Mouse (Mus musculus): Measurements from ENCODE around the gene Larp4b.

Larp4b gene

DNA sequence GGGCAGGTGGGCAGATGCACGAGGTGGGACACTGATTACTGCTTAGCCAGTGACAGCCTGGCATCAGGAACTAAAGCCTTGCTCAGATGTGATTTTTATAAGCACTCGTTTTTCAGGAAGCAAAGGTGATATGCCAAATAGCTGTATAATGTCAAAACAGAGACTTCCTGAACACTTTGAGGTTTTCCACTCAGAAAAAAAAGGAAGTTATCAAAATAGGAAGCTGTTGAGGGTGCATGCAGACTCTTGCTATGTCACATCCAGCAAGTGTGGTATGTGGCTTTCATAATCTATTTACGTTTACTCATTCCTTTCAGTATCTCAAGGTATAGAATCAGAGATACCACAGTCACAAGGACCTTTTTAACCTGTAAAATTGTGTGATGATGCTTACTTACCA, 79.7 kb downstream of the Larp4b start:
- intact Hi-C loops (cut with DNase I), result no loop called here

DNA sequence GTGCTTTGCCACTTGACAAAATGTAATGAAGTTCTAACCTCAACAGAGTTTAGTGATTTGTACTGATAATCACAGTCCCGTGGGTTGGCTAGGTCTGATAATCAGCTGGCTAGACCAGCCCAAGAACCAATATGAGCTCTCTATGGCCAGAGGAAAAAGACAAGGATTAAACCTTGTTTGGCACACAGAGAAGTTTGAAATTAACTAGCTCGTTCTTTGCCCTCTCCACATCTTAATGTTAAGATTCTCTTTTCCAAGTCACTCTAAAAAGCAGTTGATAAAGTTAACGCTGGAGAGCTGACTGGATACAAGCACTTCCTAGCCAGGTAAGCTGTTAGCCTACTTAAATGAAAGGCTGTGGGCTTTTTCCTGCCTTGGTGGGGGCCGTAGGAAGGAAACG, 81.5 kb downstream of the Larp4b start:
- intact Hi-C loops (cut with DNase I), result no loop called here

DNA sequence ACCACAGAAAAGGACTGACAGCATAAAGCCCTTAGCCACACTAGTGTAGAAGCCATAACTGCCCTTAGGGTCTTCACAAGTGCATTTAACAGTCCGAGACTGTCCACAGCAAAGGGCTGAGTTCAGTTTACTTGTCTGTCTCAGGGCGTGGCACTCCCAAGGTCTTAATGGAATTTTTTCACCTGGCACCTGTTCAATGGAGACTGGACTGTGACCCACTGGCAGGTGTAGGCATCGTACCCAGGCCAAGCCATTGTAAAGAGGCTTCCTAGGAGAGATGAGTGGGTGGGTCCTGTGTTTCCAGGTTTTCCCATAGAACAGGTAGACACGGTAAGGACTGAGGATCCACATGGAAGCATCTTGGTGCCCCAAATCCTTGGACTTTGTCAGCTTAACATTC, 84.6 kb downstream of the Larp4b start:
- intact Hi-C loops (cut with DNase I), result no loop called here

DNA sequence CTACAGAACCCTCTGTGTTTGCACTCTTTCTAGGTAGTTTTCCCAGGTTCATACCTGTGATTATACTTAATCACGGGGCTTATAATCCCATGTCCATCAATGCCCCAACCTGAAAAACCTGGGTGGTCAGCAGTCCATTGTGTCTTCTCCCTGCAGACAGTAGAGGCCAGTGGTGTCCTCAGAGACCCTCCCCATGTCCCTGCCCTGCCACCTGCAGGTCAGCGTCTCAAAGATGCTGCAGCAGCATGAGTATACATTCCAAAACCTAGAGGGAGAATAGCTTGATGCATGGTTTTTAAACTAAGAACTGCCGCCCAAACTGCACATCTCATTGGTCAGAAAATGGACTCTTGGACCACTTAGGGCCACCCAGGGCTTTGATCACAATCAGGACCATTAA, 85.0 kb downstream of the Larp4b start:
- intact Hi-C loops (cut with DNase I), result no loop called here

DNA sequence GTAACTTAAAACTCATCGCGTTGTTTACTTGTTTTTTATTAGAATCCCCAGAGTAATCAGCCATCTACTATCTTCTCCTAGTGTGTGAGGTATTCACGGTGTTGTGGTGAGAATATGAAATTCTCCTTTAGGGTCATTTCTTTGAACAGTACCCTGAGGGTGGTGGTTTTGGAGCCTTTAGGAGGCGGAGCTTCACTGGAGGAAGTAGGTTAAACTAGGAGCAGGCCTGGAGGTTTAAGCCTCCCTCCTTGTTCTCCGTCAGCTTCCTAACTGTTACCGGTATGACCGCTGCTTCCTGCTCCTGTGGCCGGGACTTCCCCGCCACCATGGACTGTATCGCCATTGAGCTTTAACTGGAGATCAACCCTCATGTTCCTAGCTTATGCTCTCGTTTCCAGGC, 86.5 kb downstream of the Larp4b start:
- intact Hi-C loops (cut with DNase I), result loop anchor here (5.0 to 10.0 kb wide), 4 partner anchors 95 to 667 kb away; partner anchors contain the start of gene Dip2c

DNA sequence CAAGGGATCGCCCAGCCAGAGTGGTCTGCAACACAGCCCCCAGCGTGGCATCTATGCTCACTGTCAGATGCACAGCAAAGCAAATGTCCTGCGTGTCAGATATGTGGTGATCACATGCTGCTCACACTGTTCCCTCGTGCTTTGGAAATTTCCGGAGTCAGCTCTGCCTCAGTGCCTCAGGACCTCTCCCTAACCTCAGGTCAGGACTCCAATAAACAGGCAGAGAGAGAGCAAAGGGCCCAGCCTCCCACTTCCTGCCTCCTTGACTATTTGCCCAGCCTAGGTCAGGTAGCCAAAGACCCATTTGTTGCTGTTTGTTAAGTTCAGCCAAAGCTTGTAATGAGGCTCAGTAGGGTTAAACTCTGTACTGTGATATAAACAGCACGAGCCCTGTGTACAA, 87.4 kb downstream of the Larp4b start:
- intact Hi-C loops (cut with DNase I), result loop anchor here (5.0 to 10.0 kb wide), 4 partner anchors 94 to 666 kb away; partner anchors contain the start of gene Dip2c

DNA sequence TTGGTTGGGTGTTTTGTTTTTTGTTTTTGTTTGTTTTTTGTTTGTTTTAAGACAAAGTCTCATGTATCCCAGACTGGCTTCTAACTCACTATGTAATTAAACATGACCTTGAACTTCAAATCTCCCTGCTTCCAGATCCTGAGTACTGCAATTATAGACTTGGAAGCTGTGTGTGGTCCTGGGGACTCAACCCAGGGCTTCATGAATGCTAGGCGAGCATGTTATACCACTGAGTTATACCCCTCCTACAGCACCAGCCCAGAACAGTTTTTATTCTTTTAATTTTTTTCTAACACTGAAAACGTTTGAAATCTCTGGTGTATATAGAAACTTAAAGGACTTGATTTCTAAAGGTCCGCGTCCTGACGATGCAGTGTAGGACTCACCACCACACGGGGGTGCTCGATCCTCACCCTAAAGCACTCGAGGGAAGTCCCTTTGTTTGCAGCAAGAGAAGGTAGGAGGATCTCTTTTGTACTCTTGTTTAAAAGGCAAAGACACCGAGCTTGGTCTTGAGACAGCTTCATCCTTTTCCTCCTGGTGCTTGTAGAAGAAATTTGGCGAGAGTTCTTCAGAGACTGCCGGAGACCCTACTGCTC, 88.1 kb downstream of the Larp4b start:
- intact Hi-C loops (cut with DNase I), result loop anchor here (2.0 to 10.0 kb wide), 5 partner anchors 93 to 666 kb away; partner anchors contain the start of gene Dip2c

DNA sequence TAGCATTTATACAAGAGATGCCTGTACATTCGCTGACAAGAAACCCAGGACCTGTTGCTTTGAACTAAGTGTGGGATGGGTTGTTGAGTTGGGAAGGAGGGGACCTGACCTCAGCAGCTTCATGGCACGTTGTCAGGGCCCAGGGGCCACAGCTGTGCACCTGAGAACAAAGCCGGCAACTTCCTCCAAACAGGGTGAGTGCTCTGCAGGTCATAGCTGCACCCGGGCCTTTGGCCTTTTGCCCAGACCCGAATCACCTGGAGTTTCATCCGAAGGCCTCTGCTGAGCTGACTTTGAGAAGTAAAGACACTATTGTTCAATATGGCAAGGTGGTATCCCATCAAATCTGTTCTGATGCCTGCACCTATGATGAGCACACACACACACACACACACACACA, 90.6 kb downstream of the Larp4b start:
- intact Hi-C loops (cut with DNase I), result loop anchor here (5.0 to 10.0 kb wide), 4 partner anchors 91 to 663 kb away; partner anchors contain the start of gene Dip2c

DNA sequence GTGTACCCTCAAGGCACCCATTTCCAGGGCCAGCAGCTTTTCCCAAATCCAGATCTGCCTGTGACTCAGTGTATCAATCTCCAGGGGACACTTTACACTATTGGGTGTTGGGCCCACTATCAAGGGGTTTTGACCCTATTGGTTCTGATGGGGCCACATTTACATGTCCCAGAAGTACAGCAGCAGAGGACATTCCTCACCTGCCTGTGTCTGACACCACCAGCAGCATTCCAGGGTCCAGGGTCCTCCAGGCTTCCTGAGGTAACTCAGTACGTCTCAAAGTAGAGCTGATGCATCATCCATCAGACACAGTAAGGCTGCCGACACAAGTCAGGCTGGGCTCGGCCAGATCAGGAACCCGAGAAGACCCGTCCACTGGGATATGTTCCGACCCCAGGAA, 91.0 kb downstream of the Larp4b start:
- intact Hi-C loops (cut with DNase I), result loop anchor here (5.0 to 10.0 kb wide), 4 partner anchors 90 to 663 kb away; partner anchors contain the start of gene Dip2c

DNA sequence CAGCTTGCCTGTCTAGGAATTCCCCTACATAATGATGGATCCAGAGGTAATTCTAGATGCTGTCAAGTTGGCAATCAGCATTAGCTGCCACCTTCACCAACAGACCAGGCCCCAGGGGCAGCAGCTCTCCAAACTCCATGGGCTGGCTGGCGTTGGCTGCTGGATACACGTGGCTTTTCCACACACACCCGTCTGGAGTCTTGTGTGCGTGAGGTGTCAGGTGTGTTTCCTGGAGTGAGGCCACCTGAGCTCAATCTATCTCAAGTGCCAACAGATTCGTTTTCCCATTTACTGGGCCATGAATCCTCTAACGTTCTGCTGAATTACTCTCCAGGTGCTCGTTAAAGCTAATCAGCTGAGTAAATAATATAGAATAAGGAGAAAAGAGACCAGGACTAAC, 93.5 kb downstream of the Larp4b start:
- intact Hi-C loops (cut with DNase I), result loop anchor here (10.0 kb wide), 3 partner anchors 88 to 448 kb away; partner anchors contain the start of gene Dip2c

DNA sequence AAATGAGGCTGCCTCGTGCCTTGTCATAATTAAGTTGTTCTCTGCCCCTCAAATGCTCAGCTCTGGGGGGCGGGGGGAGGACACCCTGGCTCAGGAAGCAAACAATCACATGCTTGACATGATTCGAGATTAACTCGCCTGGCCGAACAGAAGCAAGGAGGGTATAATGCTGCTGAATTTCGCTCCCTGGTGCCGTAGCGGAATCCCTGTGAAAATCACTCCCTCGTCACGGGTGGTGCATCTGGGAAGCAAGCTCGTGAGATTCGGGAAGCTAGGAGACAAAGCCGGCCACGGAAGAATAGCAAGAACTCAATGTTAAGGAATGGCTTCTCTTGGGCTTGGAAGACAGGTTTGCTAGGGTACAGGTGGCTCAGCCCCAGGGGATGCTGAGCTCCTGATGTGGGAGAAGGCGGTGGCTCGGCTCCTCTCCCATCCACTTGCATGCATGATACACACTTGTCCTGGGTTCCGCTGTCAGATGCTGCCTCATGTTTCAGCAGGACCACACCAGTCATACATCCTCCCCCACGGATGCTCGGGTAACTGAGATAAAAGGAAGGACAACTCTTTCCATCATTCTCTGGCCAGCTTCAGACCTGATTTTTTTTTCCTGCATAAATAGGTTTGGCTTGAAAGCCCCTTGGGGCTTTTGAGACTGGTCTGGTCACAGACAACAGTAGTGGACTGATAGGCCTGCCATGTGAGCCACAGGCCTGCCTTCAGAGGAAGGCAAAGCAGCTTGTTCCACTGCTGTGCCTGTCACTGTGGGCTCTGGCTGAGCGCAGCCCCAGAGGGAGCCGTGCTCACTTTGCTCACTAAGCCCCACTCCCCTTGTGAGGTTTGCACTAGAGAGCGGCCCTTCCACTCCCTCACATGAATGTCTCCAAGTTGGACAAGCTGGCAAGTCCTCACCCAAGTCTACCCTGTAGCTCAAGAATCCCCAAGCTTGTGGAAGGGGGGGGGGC, 94.2 kb downstream of the Larp4b start:
- intact Hi-C loops (cut with DNase I), result loop anchor here (10.0 kb wide), 3 partner anchors 87 to 447 kb away; partner anchors contain the start of gene Dip2c

DNA sequence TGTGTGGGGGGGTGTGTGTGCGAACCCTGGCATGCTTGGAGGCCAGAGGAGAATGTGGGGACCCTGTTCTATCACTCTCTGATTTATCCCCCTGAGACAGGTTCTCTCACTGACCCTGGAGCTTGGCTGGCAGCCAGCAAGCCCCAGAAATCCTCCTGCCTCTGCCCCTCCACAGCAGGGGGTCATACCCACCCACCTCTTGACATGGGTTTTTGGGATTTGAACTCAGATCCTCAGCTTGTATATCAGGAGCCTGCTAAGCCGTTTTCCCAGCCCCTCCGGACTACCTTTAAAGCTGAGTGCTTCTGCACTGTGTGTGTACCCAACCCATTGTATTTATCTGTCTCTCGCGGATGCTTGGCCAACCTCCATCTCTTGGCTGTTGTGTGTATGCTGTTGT, 95.8 kb downstream of the Larp4b start:
- intact Hi-C loops (cut with DNase I), result loop anchor here (10.0 kb wide), 3 partner anchors 85 to 445 kb away; partner anchors contain the start of gene Dip2c

DNA sequence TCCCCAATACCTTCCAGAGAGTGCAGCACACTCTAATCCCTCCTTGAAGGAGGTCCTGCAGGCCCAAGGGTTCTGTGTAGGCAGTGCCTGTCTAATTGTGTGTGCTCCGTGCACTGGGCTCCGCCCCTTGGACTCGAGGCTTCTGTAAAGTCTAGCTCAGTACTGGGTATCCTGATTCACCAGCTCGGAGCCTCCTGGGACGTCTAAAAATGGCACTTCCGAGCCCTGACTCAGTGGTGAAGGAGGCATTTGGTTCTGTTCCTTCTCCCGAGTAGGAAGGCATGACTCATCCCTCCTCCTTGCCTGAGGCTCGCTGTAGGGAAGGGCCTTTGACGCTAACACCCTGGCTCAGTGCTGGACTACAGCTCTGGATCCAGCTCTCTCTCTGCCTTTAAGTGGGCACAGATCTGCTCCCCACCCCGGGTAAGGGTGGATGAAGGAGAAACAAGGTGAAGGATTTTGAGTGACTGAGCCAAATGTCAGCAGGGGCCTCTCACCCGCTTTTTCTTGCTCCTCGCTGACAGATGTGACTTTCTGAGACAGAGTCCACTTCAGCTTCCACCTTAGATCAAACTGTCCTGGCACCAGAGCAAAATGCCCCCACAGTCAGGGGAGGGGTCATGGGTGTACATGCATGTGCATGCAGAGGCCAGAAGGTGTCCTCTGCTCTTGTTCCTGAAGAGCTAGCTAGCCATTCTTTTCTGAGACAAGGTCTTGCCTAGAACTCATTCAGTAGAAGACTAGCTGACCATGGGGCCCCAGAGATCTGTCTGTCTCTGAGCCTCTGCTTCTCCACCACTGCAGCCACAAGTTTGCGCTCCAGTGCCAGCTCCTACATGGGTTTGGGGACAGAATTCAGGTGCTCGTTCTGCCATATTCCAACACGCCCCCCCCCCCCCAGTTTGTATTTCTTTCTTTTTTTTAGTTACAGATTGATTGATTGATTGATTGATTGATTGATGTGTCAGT, 97.8 kb downstream of the Larp4b start:
- intact Hi-C loops (cut with DNase I), result no loop called here

DNA sequence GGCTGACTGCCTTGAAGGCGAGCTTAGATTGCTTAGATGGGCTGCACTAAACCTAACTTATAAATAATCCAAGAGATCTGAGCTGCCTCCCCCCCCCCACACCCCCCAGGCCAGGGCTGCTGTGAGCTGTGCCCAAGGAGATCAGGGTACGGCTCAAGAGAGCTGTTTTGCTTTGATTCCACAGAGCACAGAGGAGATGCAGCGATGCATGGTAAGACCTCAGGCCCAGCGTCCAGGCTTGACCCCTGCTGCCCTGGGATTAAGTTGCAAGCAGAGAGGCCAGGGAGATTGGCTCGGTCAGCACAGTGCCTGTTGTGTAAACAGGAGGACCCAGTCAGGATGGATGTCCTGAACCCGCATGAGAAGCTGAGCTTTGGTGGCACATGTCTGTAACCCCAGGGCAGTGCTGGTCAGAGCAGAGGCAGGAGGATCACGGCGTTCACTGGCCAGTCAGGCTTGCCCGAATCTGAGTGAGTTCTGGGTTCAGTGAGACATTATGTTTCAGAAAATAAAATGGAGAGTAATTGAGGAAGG, 99.2 kb downstream of the Larp4b start:
- intact Hi-C loops (cut with DNase I), result no loop called here

DNA sequence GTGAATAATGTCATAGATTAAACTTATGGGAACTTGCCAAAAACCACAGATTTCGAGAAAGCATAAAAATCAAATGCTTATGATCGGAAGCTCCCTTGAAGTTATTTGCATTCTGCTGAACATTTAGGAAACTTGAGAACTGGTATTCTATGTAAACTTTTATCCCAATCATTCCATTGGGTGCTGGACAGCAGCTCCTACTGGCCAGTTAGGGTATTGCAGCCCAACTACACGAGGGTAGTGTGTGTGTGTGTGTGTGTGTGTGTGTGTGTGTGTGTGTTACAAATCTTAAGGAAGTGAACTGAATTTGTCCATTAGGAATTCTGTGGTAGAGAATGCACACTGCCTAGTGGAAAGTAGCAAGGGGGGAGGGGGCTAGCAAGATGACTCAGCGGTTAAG, 101.0 kb downstream of the Larp4b start:
- intact Hi-C loops (cut with DNase I), result no loop called here

DNA sequence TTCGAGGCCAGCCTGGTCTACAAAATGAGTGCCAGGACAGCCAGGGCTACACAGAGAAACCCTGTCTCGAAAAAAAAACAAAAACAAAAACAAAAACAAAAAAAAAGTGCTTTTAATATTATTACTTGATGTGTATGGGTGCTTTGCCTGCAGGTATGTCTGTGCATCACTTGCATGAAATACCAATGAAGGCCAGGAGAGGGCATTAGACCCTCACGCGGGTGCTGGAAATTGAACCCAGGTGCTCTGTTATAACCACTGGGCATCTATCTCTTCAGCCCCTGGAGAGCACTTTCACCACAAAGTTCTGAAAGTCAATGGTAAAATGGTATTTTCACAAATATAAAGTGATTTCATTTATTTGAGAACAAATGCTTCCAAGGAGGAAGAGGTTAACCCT, 101.9 kb downstream of the Larp4b start:
- intact Hi-C loops (cut with DNase I), result no loop called here

DNA sequence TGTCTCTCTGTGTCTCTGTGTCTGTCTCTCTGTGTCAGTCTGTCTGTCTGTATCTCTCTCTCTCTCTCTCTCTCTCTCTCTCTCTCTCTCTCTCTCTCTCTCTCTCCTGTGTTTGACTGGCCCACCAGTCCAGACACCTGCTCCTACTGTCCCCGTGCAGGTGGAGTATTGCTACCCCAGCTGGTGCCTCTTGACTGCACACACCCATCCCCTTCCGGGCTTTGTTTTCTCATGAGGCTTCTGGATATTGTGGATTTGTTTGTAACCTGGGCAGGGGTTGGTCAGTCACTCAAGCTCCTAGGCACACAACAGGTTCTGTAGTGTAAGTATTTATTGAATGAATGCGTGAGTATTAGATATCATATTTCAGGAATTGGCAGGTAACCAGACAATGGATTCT, 104.4 kb downstream of the Larp4b start:
- intact Hi-C loops (cut with DNase I), result no loop called here

DNA sequence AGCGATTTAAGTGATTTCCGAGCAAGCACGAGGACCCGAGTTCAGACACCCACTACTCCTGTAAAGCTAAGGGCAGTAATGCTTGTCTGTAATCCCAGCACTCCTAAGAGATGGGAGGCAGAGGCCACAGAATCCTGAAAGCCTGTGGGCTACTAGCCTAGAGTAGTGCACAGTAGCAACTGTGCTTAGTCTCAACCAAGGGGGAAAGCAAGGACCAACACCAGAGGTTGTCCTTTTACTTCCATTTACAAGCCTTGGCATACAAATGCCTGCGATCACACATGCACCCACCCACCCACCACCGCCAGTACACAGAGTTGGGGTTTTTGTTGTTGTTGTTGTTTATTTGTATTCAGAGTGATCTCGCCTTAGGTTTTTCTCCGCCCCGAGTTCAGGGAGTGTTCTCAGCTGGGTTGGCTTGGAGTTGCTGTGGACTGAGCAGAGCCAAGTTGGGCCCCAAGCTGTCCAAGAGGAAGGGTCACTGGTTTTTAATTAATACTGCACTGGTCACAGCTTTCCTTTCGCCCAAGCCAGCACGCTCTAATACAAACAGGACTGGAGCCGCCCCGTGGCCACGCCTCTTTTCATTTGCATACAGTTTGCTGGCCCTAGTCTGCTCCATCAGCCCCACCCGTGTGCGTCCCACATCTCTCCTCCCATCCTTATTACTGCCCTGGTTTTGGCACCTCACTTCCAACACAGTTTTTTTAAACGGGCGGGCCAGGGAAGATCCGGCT, 105.2 kb downstream of the Larp4b start:
- intact Hi-C loops (cut with DNase I), result no loop called here

DNA sequence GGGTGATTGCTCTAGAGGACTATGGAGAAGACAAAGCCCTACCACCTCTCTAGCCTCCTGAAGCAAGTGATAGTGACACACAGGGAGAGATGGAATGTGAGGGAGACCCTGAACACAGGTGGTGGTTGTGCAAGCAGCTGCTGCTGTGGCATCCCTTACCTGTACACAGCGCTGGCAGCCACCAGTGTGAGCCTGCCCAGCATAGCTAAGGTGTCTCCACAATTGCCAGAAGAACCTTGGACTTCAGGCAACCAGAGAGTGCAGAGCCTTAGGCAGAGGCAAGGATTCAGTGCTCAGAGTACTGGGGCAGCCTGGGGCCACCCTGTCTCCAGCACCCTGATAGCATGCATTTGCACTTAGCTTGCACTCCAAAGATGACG, 105.8 kb downstream of the Larp4b start:
- intact Hi-C loops (cut with DNase I), result no loop called here
